Mouse (Mus musculus) frontal cortex, postnatal 25 days (tissue): Measurements from ENCODE around the gene Il15.

Source experiments
- DNase-seq, 2 experiments: peaks; one replicate each; pipeline ENCODE4 v3.0.0; 2022; ENCODE audit warnings: low spot score in 2 of 2

The Il15 gene

DNA sequence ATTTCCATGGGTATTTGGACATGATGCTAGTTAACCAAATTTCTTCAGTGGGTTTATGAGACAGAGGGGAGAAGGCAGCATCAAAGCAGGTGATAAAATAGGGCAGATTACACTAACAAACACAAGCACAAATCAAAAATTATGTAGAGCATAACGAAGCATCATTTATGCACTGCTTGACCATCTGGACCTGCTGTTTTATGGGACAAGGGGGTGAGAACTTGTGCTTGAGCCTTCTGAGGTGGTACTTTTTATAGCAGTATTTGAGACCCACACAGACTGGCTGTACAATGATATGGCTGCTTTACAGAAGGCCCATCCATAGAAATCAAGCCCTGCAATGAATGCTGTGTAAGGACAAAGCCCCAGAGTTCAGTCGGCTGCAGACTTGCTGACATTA, 46.9 kb downstream of the Il15 start:
- no peak for DNase-seq

DNA sequence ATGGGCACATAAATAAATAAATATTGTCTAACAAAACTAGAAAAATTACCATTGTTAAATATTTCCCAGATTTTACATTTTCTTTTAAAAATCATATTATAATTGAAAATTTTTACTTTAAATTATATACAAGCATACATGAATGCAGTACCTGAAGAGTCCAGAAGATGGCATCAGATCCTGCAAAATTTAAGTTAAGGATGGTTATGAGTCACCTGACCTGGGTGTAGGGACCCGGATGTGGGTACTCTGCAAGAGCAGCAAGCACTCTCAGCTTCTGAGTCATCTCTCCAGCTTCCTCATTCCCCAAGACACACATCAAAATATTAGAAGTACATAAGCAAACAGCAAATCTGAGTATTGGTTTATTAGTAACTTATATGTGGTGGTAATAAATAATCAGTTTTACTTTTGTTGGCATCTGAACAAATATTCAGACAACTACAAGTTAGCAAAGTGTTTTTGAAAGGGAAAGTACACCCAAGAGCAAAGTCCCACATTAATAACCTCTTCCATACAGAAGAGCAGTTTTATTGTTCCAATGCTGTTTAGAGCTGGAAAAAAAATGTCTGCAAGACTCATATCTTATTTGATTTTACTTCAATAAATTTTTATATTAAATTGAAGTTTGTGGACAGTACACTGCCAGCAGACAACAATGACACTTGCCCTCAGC, 51.6 kb downstream of the Il15 start:
- no peak for DNase-seq

DNA sequence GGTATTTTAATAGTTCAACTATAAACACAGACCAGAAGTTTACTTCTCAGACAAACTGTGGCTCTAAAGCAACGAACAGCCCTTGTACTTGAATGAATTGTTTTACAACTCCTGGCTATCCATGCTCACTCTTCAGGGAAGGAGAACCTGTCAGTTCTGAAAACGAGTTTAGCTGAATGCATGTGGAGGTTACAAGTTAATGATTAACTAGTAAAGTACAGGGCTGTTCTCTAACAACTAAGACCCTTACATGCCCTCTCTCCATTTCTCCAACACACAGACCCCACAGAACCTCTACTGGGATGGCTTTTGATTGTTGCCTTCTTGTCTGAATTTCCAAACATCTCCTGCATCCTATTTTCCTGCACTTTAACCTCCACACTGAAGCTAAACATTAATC, 53.7 kb downstream of the Il15 start:
- DNase-seq = no peak

DNA sequence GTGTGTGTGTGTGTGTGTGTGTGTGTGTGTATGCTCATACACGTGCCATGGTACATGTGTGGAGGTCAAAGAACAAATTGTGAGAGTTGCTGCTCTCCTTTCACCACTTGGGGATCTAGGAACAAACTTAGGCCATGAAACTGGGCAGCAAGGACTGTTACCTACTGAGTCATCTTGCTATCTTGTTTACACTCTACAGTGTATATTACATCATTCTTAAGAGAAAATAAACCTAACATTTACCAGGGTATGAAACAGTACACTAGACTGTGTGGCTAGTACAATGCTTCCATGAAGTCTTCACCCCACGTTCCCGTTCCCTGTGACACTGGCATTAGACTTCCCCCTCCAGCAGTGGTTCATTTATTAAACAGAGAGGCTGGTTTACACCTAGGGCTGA, 56.5 kb downstream of the Il15 start:
- DNase-seq = no peak

DNA sequence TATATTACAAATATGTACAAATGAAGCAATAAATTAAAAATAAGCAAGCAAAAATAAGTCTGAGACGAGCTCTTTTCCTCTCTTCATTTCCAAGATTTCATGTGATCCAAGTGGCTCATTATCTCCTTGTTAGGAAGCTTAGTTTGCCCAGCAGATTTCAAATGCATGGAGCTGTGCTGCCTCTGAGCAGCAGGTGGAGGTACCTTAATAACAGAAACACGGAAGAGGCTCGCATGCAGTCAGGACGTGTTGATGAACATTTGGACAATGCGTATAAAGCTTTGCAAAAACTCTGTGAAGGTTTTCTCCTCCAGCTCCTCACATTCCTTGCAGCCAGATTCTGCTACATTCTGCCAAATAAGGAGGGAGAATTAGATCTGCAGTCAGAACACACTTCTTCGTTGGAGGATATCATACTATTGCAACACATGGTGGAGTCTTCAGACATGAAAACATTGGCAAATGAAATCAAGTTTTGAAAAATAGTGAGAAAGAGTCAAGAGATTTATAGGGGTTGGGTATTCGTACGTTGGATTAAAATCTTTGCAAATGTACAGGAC, 71.3 kb downstream of the Il15 start:
- no peak for DNase-seq

DNA sequence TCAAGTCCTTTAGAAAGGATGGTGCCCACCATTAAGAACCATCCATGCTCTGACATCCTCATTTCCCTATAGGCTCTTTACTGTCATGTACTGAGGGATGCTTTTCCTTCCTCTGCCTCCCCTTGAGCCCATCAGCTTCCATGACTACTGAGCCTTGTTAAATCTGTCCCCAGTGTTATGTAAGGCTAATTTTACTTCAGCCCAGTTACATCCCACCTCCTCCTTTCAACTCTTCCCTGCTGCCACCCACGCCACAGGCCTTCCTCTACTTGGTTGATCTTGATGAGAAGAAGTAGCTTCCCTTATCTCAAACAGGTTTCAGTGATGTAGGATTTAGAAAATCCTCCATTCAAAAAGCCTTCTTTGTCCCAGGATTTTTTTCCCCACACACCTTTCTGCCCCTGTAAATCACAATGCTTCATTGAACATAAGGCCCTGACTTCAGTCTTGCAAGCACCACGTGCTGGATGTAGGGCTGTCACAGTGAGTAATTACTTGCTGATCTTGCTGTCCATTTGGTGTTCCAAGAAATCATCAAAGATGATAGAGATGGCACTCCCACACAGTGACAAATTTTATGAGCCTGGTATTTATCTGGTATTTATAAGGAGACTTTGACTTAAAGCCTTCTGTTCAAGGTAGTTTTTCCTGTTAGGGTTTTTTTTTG, 74.9 kb downstream of the Il15 start:
- peak in 1 of 2 experiments; percentile 9 for DNase-seq

DNA sequence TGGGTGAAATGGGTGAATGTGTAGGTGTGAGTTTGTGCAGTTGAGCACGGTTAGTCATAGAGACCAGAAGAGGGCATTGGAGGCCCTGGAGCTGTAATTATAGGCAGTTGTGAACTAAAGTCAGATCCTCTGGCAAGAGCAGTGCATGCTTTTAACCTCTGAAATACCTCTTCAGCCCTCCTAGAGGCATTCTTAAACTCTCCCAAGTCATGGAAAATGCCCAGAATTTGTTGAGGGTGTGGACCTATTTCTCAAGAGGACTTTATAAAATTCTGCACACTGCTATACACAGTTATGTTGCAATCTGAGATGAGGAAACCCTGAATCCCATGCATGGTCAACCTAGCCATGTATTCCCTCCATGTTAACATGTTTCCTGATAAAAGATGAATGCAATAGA, 77.0 kb downstream of the Il15 start:
- no peak for DNase-seq

DNA sequence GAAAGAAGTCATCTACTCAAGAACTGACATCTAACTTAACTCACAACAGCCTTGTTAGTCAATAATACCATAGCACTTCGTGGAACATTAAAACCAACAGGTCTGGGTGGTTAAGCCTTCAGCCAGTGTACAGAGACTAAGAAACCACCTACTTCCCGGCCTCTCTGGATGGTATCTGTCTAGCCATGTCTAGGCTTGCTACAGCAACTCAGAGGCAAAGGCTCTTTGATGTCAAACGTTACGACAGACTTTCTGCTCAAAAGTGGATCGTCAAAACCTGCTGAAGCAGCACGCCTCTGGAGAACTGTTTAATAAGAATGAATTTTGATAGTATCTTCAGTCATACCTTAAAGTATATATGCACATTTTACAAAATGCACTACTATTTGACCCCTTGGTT, 77.4 kb downstream of the Il15 start:
- no peak for DNase-seq

DNA sequence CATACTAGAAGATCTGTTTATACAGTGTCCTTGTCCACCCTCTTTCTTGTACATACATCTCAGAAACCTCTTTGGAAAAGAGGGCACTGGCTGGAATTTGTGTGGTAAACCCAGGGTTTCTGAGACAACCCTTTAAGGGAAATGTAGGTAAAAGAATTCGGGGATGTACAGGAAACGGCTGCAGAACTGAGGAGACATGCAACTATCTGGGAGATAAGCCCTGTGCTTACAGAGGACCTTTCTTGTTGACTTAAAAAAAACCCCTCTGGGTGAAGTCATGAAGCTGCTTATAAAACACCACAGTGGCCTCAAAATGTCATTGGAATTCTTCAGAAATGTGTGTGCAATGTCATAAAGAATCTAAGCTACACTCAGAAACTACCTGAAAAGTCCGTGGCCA, 85.6 kb downstream of the Il15 start:
- no peak for DNase-seq

DNA sequence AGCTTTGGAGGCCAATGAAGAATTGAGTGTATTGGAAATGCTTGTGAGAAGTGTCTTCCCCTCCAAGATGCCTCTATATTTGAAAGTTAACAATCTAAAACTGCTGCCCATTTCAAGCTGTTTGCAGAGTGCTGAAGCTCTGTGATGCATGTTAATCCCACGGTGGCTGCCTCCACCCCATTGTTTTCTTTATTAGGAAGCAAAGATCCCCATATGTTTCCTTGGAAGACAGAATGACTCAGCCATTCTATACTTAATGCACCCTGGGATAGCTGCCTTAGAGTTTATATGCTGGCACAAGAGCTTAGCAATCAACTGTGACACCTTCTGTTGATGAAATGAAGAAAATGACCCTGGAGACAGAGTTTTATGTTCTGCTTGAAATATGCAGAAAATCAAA, 96.6 kb downstream of the Il15 start:
- DNase-seq = no peak

DNA sequence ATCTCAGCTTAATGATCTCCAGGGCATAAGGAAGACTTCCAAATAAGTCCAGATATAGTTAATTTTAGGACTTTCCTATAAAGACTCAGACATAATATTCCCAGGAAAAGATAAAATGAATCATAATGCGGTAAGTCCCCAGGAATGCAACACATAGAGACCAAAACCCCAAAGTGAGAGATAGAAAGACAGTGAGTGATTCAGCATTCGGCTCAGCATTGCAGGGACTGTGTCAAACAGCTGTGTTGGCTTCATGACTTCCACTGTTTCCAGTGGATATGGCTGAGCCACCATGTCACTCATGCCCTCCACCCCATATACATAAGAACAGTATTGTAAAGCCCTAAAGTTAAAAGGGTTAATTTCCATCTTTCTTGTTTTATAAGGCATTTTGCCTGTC, 106.8 kb downstream of the Il15 start:
- no peak for DNase-seq

DNA sequence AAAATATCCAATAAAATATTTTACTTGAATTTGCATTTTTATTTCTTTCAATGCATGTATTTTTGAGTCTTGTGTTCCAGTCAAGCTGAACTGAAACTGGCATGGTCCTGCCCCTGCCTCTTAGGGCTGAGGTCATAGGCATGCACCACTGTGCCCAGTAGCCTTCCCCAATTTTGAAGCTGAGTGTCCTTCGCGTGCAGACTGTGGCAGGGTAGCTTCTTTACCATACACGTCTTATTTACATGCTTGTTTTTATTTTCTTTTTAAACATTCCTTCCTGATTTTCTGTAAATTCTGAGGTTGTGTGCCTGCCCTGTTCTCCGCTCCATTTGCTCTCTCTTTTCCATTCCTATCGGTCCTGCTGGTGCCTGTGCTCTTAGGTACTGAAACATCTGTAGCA, 111.4 kb downstream of the Il15 start:
- DNase-seq = no peak

DNA sequence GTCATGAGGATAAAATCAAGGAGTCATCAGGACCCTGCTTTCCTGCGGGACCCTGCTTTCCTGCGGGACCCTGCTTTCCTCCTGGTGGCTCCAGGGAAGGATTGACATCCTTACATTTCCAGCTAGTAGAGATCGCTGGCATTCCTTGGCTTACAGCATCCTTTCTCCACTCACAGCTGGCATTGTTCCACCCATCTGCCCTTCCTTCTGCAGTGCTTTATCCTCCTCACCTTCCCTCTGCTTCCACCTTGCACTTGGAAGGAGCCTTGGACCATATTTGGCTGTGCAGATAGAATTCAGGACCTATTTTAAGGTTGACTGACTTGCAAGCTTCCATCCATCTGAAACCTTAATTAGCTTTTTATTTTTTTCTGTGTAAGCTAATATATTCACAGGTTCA, 117.2 kb downstream of the Il15 start:
- no peak for DNase-seq

DNA sequence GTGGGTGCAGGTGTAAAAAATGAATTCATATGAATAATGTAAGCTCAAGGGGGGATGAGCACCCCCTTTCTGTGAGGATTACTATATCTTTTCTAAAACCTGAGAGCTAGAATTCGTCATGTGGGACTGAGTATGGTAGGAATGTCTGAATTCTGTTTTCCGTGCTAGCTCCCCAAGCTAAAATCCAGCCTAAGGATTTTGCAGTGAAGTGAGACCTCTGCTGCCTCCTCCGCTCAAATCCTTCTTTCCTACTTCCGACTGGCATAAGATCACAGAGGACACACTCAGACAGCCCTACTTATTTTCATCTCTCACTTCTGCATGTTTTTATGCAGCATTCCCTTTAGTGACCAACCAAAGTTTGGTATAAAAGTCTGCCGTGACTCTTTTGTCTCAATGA, 121.0 kb downstream of the Il15 start:
- DNase-seq = no peak
